Mouse (Mus musculus) small intestine, adult 2 months (tissue): ENCODE results near the gene Bfsp2.

Source experiments
- CTCF ChIP-seq: fragments of 200-500 bp; IDR thresholded peaks from 2 replicates; pipeline ENCODE4 v1.5.1; 2012; ENCODE audit warnings: low read depth, mild to moderate bottlenecking, control low read depth, inconsistent platforms, low read length, moderate library complexity, mixed read lengths; ENCODE audit not compliant: insufficient replicate concordance, insufficient read length; ENCODE audit errors: extremely low read depth
- POLR2A ChIP-seq: fragments of 200-500 bp; IDR thresholded peaks from 2 replicates; pipeline ENCODE4 v1.6.1; 2012; ENCODE audit warnings: low read depth, mild to moderate bottlenecking, control low read depth, inconsistent platforms, low read length, moderate library complexity

DNA sequence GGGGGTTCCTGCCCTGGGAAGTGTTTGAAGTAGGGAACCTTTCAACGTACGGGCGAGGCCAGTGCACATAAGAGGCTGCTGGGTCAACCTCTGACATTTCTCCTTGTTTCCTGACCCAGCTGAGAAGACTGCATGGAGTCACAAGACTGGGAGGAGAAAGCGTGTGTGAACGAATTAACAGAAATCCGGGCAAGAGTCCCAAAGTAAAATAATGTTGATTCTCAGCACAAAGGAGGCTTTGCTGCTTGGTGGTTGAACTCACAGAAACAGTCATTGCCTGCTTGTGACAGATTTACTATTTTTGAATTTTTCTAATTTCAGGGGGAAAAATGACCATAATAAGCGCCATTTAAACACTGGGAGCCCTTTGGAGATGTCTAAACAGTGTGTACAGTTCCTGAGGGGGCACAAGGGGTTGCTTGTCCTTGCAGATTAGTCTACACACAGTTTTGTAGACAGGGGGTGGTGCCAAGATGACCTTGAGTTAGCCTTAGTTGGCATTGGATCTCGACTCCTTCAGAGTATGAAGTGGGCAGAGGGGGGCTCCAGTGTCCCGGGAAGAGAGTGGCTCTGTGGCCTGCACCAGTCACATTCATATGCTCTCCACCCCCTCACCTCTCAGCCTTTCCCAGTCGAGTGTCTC, 93.1 kb downstream of the Bfsp2 start:
- TF ChIP-seq CTCF (no peak), POLR2A (no peak)
